Mouse (Mus musculus): Measurements from ENCODE around the gene Etv6.

DNA sequence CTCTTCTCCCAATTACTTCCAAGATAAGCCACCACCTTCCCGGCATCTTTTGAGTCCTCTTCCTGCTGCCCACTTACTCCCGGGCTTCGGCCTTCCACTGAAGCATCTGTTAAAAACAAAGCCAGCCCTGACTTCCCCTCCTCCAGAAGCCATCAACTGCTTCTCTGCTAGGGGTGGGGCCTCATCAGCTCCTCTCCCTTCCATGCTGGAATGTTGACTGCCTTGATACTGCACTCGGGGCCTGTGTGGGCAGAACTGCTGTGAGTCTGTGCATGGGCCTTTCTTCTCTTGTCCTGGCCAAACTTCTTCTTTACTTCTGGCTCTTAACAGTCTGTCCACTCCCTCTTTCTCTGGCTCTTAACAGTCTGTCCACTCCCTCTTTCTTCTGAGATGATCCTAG, 83.6 kb downstream of the Etv6 start:
- TF ChIP-seq EP300 (IDR thresholded peaks at IDR 0.05; ENCODE audit: low read depth in 1 of 2, low read length in 2 of 2) (no peak), KAT2A (conservative IDR thresholded peaks at IDR 0.05; ENCODE audit: low read depth, low read length) (no peak), POLR2A (IDR thresholded peaks at IDR 0.05; ENCODE audit: control insufficient read depth in 1 of 2, insufficient read depth in 1 of 2, low read depth in 1 of 2, low read length in 2 of 2, poor library complexity in 1 of 2) (no peak), CTCF (IDR thresholded peaks at IDR 0.05 in 2 of 3, conservative IDR thresholded peaks at IDR 0.05 in 1 of 3; ENCODE audit: control insufficient read depth in 1 of 3, insufficient read depth in 1 of 3, low read depth in 2 of 3, low read length in 3 of 3, poor library complexity in 1 of 3, severe bottlenecking in 1 of 3) (no peak), MAZ (IDR thresholded peaks at IDR 0.05; ENCODE audit: low read depth, low read length) (no peak), MEF2A (IDR thresholded peaks at IDR 0.05; ENCODE audit: extremely low read depth, insufficient replicate concordance, low read depth, low read length, poor library complexity, severe bottlenecking) (no peak), UBTF (IDR thresholded peaks at IDR 0.05; ENCODE audit: borderline replicate concordance, insufficient read depth, low read depth, low read length) (no peak)
